Mouse (Mus musculus) gastrocnemius, adult 8-10 months (tissue): ENCODE data around the gene Dspp. TPM values are rescaled to one million over a fixed set of nuclear protein-coding genes. Genes with fewer than 3 reads are reported as not detected.

Source experiments
- DNase-seq, 2 experiments: peaks; one replicate each; pipeline ENCODE4 v3.0.0; 2022; ENCODE audit warnings: low spot score in 2 of 2
- total RNA-seq, 4 experiments: library from RNA; stranded (reverse); gene quantifications; 2 replicates each; pipeline ENCODE4 v1.2.4; 2022

Dspp gene
- total RNA-seq, 4 experiments from 2014 or later: not detected

DNA sequence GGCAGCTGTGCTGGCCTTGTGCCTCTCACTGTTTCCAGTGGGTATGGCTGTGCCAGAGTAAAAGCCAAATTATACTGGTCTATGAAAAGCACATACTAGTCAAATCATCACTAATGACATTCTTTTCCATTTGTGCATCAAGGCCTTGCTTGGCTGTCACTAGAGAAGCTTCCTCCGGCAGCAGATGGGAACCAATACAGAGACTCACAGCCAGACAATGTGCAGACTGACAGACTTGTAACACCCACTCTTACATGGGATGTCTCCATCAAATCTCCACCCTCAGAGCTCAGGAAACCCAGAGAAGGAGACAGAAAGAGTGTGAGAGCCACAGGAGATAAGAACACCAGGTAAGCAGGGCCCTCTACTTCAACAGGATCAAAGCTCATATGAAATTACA lies 24.6 kb downstream of the Dspp start:
- no peak for DNase-seq

DNA sequence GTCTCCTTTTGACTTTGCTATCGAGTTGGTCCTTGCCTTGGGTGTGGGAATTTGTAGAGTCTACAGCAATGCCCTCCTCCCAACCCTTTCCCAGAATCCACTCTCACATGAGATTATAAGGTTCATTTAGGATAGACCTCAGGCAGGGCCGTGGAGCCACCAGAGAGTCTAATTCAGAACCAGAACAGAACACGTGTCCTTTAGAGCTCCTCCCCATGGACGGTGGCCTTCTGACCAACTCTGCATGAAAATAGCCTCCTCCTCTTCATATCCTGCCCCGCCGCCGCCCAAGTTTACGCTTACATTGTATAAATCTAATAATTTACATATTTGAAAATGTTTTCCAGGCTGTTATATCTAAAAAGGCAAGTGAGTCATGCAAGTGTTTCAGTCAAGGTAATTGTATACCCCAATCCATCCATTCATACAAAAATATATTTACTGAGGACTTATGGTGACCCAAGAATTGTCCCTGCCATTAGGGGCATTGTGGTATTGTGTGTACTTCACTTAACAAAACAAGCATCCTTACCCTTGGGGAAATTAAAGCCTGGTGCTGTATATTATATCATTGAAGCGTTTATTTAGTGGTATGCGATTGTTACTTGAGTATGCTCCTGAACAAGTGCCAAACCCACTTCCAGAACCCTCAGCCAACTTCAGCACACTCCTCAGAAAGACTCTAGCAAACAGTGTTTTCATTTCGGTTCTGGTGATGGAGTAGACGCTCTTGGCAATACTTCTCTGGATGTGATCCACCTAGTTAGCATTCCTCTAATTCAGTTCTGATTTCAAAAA lies 30.8 kb downstream of the Dspp start:
- DNase-seq: no peak

DNA sequence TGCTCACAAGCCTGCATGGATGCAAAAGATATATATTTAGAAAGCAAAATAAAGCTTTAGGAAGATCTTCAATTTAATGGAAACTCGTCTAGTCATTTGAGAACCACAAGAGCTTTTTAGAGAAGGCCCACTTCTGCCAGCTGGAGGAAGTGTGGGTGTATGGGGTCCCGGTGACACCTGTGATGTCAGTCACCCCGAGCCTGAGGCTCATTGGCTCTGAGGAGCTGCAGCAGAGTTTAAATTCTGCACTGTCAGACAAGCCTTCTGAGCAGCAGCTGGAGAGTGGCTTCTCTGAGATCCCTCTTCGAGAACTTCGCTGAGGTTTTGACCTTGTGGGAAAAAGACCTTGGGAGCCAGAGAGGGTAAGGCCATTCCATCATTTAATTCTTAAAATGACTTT lies 31.8 kb downstream of the Dspp start, which contains the start of gene Dmp1:
Gene Dmp1 (plus strand): TSS at position 263 of the 400 bp plus-strand sequence.
- DNase-seq: no peak

DNA sequence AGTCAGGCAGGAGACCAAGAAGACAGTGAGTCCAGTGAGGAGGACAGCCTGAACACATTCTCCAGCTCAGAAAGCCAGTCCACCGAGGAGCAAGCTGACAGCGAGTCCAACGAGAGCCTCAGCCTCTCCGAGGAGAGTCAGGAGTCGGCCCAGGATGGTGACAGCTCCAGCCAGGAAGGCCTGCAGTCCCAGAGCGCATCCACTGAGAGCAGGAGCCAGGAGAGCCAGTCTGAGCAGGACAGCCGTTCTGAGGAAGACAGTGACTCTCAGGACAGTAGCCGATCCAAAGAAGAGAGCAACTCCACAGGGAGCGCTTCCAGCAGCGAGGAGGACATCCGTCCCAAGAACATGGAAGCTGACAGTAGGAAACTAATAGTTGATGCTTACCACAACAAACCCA lies 42.0 kb downstream of the Dspp start:
- no peak for DNase-seq

DNA sequence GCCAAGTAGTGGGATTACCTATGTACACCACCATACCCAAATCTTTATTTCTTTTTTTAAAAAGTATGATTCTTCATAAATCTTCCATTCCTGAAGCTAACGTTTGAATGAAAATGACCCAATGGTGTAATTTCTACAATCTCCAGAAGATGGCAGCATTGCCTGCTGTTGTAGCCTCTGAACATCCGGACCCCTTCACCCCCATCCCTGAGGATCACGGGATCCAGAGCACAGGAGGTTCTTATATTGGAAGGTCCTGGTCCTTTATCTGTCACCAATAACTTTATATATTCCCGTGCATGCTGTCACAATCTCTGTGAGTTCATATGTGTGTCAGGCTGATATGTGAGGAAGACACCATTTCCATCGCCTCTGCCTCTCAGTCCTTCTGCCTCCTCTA lies 48.4 kb downstream of the Dspp start:
- DNase-seq: no peak

DNA sequence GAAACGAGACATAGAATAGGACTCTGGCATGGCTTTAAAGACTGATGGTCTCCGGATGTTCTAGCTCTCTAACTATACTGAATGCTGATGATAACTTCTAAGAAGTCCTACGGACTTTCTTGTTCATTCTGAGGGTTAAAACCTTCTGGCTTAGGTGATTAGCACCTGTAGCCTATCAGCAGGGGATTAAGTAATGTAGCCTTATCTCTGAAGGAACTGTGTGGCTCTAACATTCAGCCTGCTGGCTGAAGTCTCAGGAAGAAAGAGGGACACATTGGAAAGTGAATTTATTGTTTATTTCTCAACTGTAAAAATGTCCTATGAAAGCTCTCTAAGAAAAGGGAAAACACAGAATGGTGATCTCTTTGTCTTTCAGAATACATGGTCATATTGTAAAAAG lies 53.8 kb downstream of the Dspp start:
- DNase-seq: no peak

DNA sequence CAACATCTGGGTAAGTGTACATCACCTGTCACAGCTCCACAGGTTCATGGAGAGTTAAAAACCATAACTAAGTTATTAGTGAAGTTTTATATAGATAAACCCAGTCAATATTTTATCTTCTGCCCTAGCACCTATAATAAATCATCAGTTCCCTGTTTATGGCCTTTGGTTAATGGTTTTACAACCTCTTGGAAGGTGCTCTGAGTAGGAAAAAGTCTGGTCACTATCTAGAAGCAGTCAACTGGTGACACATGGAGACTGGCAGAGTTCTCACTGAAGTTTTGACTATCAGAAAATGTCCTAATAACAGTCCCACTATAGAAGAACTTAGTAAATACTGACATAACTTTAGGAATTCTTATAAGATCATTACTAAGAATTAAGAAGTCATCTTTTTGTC lies 54.2 kb downstream of the Dspp start:
- no peak for DNase-seq

DNA sequence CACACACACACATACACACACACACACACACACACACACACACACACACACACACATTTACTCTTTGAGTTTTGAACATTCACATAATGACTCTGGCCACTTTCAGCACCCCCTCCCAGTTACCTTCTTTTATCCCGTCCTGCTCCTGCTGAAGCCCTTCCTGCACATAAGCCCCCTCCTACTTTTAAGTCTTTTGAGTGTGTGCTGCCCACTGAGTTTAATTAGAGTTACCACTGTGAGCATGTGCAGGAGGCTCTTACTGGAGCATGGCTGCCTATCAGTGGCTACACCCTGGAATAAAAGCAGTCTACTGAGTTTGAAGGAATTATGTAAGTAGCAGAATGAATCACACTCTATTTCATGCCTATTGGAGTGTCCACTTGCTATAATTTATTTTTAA lies 58.0 kb downstream of the Dspp start:
- no peak for DNase-seq

Other genes with a start within 250 kb of the Dspp start
- gene Hsd17b13, start 193.3 kb upstream of the Dspp start, total RNA-seq: not detected
- 1 to 10 TPM; 4.8 to 8.4 (median 7.0) TPM for gene Hsd17b11, start 148.8 kb upstream of the Dspp start, total RNA-seq
- 10 to 100 TPM; 62.8 to 74.7 (median 69.1) TPM for gene Nudt9, start 124.4 kb upstream of the Dspp start, total RNA-seq
- not detected for gene Gm17660, start 93.1 kb upstream of the Dspp start, total RNA-seq
- 100 to 1,000 TPM in 2 of 4 experiments, 10 to 100 TPM in 2; 70.3 to 108 (median 94.1) TPM for gene Sparcl1, start 57.0 kb upstream of the Dspp start, total RNA-seq
- gene Dmp1, start 31.9 kb downstream of the Dspp start, total RNA-seq: 1 to 10 TPM in 1 of 4 experiments, under 1 TPM in 3; 0.51 to 1.2 (median 0.68) TPM
- not detected for gene Ibsp, start 128.5 kb downstream of the Dspp start, total RNA-seq
- gene Mepe, start 154.6 kb downstream of the Dspp start, total RNA-seq: not detected